Mouse (Mus musculus): ENCODE measurements around the gene Mier3.

Gene Mier3

GRCm38 (mm10) chr13:111680679-111681078, at the start of gene Mier3:
Gene Mier3 (plus strand): TSS chr13:111680979.
- DNase-seq (ENCODE audit: low read depth) = no peak

- peak; percentile 69 for DNase-seq (ENCODE audit: low read depth)
Observed at GRCm38 (mm10) chr13:111634163-111635160, 46.3 kb upstream of the Mier3 start.

GRCm38 (mm10) chr13:111640319-111640718, 40.5 kb upstream of the Mier3 start:
- DNase-seq (ENCODE audit: low read depth) = peak; percentile 90

DNA sequence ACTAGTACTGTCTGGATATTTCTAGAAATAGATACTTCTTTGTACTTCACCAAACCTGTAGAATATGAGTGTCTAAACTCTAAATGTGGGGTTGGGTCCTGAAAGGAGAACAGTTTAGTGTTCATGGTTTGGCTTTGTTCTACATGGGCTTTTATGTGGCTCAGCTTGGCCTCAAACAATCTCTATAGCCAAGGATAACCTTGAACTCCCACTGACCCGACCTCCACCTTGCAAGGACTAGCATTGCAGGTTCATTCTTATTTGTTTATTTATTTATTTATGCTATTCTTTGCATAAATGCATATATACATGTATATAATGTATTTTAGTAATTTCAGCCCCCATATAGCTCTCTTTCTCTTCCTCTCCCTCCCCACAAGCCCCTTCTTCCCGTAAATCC, 37.1 kb upstream of the Mier3 start:
- DNase-seq (ENCODE audit: low read depth) = no peak

GRCm38 (mm10) chr13:111646204-111646603, 34.6 kb upstream of the Mier3 start:
- DNase-seq (ENCODE audit: low read depth) = no peak

- no peak for DNase-seq (ENCODE audit: low read depth)
Observed at GRCm38 (mm10) chr13:111647279-111647678, 33.5 kb upstream of the Mier3 start.

- DNase-seq (ENCODE audit: low read depth) = no peak
Observed at GRCm38 (mm10) chr13:111651020-111651419, 29.8 kb upstream of the Mier3 start.

GRCm38 (mm10) chr13:111655273-111655672, 25.5 kb upstream of the Mier3 start:
- DNase-seq (ENCODE audit: low read depth) = peak; percentile 21

- peak; percentile 84 for DNase-seq (ENCODE audit: low read depth)
Observed at GRCm38 (mm10) chr13:111655856-111656255, 24.9 kb upstream of the Mier3 start.

DNA sequence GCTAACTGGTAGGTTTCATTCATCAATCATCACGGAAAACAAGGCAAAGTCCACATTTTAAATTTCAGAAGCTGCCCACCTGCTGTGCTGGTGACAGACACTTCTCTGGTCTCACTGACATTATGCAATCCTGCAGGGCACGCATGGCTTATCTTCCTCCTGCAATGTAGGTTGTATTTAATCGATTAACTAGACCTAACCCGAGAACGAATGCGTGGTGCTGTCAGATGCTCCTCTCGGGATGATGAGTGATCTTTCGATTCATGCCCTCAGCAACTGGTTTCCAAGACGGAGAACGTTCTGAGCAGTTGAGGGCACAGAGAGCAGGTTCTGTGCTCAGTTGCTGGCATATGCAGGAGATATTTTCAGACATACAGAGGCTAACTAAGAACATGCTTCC, 24.5 kb upstream of the Mier3 start:
- DNase-seq (ENCODE audit: low read depth) = no peak

DNA sequence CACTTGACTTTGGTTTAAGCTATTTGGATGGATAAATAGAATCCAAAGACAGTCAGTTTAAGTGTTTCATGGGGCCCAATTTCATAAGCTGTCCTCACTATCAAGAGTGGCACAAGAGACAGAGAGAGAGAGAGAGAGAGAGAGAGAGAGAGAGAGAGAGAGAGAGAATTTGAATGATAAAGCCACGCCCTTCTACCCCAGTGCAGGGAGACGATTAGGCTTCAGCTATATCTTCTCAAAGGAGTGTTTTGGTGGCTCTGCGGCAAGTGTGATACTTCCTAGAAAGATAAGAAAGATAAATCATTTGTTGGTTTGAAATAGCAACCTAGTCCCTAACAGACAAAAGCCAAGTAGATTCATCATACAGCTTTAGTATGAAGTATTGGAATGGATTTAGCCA, 24.0 kb upstream of the Mier3 start:
- no peak for DNase-seq (ENCODE audit: low read depth)

- DNase-seq (ENCODE audit: low read depth) = no peak
Observed at GRCm38 (mm10) chr13:111658501-111659280, 22.1 kb upstream of the Mier3 start.

- DNase-seq (ENCODE audit: low read depth) = no peak
Observed at GRCm38 (mm10) chr13:111659430-111659829, 21.3 kb upstream of the Mier3 start.

- DNase-seq (ENCODE audit: low read depth) = no peak
Observed at GRCm38 (mm10) chr13:111660072-111660471, 20.7 kb upstream of the Mier3 start.

- DNase-seq (ENCODE audit: low read depth) = no peak
Observed at GRCm38 (mm10) chr13:111660556-111660955, 20.2 kb upstream of the Mier3 start.

GRCm38 (mm10) chr13:111668016-111668415, 12.8 kb upstream of the Mier3 start:
- no peak for DNase-seq (ENCODE audit: low read depth)

DNA sequence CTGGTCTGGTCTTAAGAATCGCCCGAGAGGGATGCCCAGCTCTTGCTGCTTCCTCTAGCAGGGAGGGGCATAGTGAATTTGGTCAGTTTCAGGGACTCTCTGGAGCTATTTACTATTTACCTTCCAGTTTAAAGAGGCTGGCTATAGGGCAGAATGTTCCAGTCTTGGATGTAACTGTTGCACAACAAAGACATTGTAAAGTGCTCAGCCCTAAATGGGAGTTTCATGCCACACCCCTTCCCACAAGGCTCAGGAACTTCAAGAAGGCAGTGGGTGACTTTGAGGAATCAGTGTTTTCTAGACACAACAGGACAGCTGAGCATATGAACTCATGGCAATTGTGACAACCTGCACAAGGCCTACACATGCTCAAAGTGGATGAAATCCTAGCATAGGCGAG, 3.9 kb upstream of the Mier3 start:
- no peak for DNase-seq (ENCODE audit: low read depth)

- no peak for DNase-seq (ENCODE audit: low read depth)
Observed at GRCm38 (mm10) chr13:111684056-111684625, 3.4 kb downstream of the Mier3 start.

- peak; percentile 55 for DNase-seq (ENCODE audit: low read depth)
Observed at GRCm38 (mm10) chr13:111685751-111686462, 5.1 kb downstream of the Mier3 start.

- DNase-seq (ENCODE audit: low read depth) = no peak
Observed at GRCm38 (mm10) chr13:111686522-111687284, 5.9 kb downstream of the Mier3 start.

- peak; percentile 52 for DNase-seq (ENCODE audit: low read depth)
Observed at GRCm38 (mm10) chr13:111687285-111687781, 6.6 kb downstream of the Mier3 start.

All from 416B (cell line).